Mouse (Mus musculus): ENCODE results near the gene Clec1a. TPM values are rescaled to one million over a fixed set of nuclear protein-coding genes. Genes with fewer than 3 reads are reported as not detected.
A peak's percentile ranks its signal among the peaks of the same experiment; 100 is the strongest.

The Clec1a gene
- polyA plus RNA-seq, 1 experiment from 2014 or later = 0.92 TPM

DNA sequence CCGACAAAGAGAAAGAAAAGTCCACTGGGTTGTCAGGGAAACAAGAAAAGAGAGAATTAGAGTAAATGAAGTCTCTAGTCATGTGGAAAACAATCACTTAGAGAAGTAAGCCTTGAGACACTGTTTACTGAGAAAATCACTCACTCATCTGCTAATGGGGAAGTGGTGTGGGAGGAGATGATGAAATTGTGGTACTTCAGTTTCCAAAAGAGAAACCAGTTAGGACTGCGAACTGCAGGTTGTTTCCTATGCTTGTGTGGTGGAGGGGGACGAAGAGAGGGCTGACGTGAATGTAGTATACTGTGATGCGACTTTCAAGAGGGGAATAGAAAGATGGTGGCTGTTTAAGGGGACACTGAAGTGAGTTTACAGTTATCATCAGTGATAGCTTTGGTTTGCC, 17.6 kb downstream of the Clec1a start:
- no peak overlapping the region for H3K4me2 ChIP-seq (replicated peaks)
- H3K36me3 ChIP-seq = no peaks in the 10 kb centered on the region
- no peak overlapping the region for H3K27ac ChIP-seq (replicated peaks)
- H3K9me3 ChIP-seq = no peaks in the 10 kb centered on the region
- H3K27me3 ChIP-seq = no peaks in the 10 kb centered on the region
- WGBS = 37% methylated on average over 5 of the region's 5 CpGs
- H3K9ac ChIP-seq (replicated peaks) = no peak overlapping the region
- H3K4me3 ChIP-seq = no peak overlapping the region
- H3K4me1 ChIP-seq = no peaks in the 10 kb centered on the region
- no peak for ATAC-seq (replicated peaks)

DNA sequence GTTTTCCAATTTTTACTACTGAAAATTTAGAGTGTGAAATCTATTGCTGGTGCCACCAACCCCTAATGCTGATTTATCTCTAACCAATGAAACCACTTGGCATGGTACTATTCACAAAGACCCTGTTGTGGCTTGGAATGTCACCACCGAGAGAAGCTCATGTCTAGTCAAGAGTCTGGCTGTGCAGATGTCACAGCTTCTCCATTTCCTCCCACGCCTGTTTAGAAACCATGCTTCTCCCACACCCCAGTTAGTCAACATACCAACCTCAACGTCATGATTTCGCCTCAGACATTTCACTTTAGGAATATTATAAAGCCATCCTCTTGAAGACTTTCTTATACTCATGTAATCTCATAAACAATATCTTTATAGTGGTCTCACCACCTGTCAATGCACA, 24.5 kb downstream of the Clec1a start:
- no peaks in the 10 kb centered on the region; the same call in 1 of the 2 replicates for H3K4me1 ChIP-seq
- no peak overlapping the region for H3K9ac ChIP-seq (replicated peaks)
- H3K9me3 ChIP-seq = no peaks in the 10 kb centered on the region
- no peaks in the 10 kb centered on the region for H3K36me3 ChIP-seq
- H3K27me3 ChIP-seq = no peaks in the 10 kb centered on the region
- no peak for ATAC-seq (replicated peaks)
- WGBS = 87% methylated on average over 4 of the region's 4 CpGs
- no peak overlapping the region for H3K27ac ChIP-seq (replicated peaks)
- H3K4me2 ChIP-seq (replicated peaks) = no peak overlapping the region
- no peak overlapping the region for H3K4me3 ChIP-seq

DNA sequence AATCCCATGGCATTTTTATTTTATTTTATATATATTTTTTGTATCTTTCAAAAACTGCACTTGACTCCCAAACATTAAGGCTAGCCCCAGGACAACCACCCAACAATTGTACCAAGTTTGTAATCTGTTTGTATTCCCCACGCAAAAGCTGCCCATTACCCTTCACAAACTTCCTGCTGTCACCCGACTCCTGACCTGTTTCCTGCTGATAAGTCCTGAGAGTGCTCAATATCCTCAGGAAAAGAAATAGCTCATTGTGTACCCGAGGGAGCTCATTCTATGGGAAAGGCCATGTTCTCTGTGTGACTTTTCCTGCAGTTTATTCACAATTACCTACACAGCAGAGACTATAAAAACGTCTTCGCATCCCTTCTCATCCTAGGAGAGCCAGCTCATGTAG, 26.0 kb downstream of the Clec1a start:
- H3K36me3 ChIP-seq = no peaks in the 10 kb centered on the region
- no peak overlapping the region for H3K9ac ChIP-seq (replicated peaks)
- H3K27ac ChIP-seq (replicated peaks) = no peak overlapping the region
- WGBS = 34% methylated on average over 5 of the region's 5 CpGs
- H3K4me2 ChIP-seq (replicated peaks) = no peak overlapping the region
- H3K27me3 ChIP-seq = no peaks in the 10 kb centered on the region
- no peaks in the 10 kb centered on the region; the same call in 1 of the 2 replicates for H3K4me1 ChIP-seq
- H3K4me3 ChIP-seq = no peak overlapping the region
- ATAC-seq (replicated peaks) = no peak
- no peaks in the 10 kb centered on the region for H3K9me3 ChIP-seq

DNA sequence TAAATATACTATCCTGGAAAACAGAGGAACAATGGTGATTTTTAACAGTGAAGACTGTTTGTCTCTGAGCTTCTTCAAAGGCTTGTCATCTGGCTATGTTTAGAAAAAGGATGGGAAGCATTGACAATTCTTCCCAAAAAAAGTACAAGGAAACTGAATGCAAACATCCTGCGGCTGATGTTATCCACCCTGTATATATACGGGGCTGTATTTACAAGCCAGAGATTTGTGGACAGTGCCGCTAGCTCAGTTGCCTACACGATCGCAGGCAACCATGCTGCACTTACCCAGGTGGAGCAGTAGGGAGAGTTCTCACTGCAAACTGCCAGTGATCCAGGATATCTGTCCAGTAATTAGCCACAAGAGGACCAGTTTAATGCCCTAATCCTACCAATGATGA, 26.6 kb downstream of the Clec1a start:
- H3K36me3 ChIP-seq = no peaks in the 10 kb centered on the region
- H3K4me3 ChIP-seq = no peak overlapping the region
- no peak for ATAC-seq (replicated peaks)
- no peaks in the 10 kb centered on the region; the same call in 1 of the 2 replicates for H3K4me1 ChIP-seq
- H3K27ac ChIP-seq (replicated peaks) = no peak overlapping the region
- no peaks in the 10 kb centered on the region for H3K27me3 ChIP-seq
- no peaks in the 10 kb centered on the region for H3K9me3 ChIP-seq
- 79% methylated on average over 5 of the region's 5 CpGs for WGBS
- H3K4me2 ChIP-seq (replicated peaks) = no peak overlapping the region
- no peak overlapping the region for H3K9ac ChIP-seq (replicated peaks)

DNA sequence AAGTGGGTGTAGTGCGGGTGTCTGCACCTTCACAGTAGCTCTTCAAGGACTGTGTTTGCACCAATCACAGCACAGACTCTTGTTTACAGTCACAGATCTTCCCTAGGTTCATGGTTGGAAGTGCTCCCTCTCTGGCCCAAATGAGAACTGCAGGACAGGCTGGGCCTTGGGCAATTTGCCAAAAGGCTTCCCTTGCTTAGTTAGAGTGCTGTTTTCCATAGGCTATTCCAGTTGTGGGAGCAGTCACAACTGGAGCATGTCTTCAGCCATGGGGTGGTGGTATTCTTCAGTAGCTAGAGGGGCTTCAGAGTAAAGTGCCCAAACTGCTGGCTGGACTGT, 28.1 kb downstream of the Clec1a start:
- H3K9me3 ChIP-seq = no peaks in the 10 kb centered on the region
- no peaks in the 10 kb centered on the region for H3K27me3 ChIP-seq
- no peaks in the 10 kb centered on the region for H3K36me3 ChIP-seq
- 13% methylated on average over 1 of the region's 1 CpGs for WGBS
- H3K4me1 ChIP-seq = no peaks in the 10 kb centered on the region; the same call in 1 of the 2 replicates
- H3K4me2 ChIP-seq (replicated peaks) = no peak overlapping the region
- H3K9ac ChIP-seq (replicated peaks) = no peak overlapping the region
- no peak overlapping the region for H3K27ac ChIP-seq (replicated peaks)
- H3K4me3 ChIP-seq = no peak overlapping the region
- ATAC-seq (replicated peaks) = peak; percentile 91

DNA sequence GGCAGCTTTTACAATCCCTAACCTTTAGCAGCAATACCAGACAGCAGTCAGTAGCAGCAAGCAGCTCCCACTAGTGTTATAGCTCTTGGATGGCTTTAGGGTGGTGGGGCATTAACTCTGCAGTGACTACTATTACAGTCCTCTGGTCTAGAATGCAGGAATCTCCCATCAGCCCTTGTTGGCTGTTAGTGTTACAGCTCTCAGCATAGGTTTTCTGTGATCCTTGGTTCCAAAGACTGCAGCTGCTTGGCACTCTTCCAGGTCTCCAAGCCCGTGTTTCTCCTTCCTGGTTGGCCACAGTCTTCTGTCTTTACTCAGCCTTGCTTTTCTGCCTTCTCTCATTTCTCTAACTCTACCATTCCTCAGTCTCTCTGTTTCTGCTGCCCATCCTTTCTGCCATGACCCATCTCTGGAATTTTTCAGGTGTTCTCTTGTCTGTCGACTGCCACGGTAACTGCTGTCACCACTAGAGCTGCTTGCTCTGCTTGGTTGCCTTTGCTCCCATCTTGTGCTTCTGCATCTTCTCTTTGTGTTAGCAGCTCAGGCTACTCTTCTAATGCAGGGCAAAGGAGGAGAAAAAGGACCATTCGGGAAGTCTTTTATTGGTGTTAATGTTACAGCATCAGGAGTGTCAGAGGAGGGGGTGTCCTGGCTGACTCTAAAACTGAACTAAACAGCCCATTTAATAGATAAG, 28.6 kb downstream of the Clec1a start:
- Histone ChIP-seq H3K4me2 (replicated peaks) (no peak overlapping the region), H3K4me3 (no peak overlapping the region), H3K27ac (replicated peaks) (no peak overlapping the region), H3K27me3 (no peaks in the 10 kb centered on the region), H3K9me3 (no peaks in the 10 kb centered on the region), H3K9ac (replicated peaks) (no peak overlapping the region), H3K36me3 (no peaks in the 10 kb centered on the region), H3K4me1 (no peaks in the 10 kb centered on the region; the same call in 1 of the 2 replicates)
- peak; percentile 33 for ATAC-seq (replicated peaks)
- WGBS = 66% methylated on average over 4 of the region's 4 CpGs

DNA sequence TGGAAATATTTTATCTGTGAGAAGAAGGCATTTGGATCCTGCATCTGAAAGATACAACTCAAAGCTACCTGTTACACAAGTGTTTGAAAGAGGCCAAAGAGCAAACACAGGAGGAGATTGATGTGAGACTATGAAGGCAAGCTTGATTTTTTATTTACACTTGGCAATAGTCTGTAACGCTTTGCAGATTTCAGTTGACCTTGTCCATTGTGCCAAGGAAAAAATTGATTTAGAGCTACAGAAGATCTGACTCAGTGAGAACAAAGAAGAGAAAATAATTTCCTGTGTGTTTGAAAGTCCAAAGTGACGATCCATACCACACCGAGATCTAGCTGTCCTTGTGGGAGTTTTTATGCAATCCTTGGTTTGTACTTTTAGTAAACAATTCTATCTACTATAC, 29.5 kb downstream of the Clec1a start:
- no peaks in the 10 kb centered on the region for H3K9me3 ChIP-seq
- no peaks in the 10 kb centered on the region for H3K36me3 ChIP-seq
- H3K4me3 ChIP-seq = no peak overlapping the region
- ATAC-seq (replicated peaks) = no peak
- no peak overlapping the region for H3K4me2 ChIP-seq (replicated peaks)
- H3K27me3 ChIP-seq = no peaks in the 10 kb centered on the region
- no peaks in the 10 kb centered on the region; the same call in 1 of the 2 replicates for H3K4me1 ChIP-seq
- WGBS = 90% methylated on average over 3 of the region's 3 CpGs
- H3K9ac ChIP-seq (replicated peaks) = no peak overlapping the region
- no peak overlapping the region for H3K27ac ChIP-seq (replicated peaks)

DNA sequence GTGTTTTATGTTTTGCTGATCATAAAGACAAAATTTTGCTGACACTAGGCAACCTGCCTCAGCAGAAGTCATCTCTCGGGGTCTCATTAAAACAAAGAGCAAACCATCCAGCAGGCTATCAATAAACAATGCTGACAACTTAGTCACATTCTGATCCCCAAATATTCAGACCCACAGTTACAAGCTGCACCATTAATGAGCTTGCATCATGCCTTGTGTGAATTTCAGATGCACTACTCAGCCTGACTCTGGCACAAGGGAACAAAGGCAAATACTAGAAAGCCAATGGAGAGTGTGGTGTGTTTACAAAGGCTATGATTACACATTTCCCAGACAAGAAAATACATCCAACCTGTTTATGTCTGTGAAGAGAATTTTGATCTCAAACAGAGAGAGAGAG, 37.6 kb downstream of the Clec1a start:
- ATAC-seq (replicated peaks) = no peak
- H3K9ac ChIP-seq (replicated peaks) = no peak overlapping the region
- H3K4me2 ChIP-seq (replicated peaks) = no peak overlapping the region
- H3K4me1 ChIP-seq = no peaks in the 10 kb centered on the region
- no peaks in the 10 kb centered on the region for H3K9me3 ChIP-seq
- H3K27ac ChIP-seq (replicated peaks) = no peak overlapping the region
- H3K27me3 ChIP-seq = no peaks in the 10 kb centered on the region
- H3K36me3 ChIP-seq = no peaks in the 10 kb centered on the region
- WGBS = 82% methylated on average over 1 of the region's 1 CpGs
- no peak overlapping the region for H3K4me3 ChIP-seq

DNA sequence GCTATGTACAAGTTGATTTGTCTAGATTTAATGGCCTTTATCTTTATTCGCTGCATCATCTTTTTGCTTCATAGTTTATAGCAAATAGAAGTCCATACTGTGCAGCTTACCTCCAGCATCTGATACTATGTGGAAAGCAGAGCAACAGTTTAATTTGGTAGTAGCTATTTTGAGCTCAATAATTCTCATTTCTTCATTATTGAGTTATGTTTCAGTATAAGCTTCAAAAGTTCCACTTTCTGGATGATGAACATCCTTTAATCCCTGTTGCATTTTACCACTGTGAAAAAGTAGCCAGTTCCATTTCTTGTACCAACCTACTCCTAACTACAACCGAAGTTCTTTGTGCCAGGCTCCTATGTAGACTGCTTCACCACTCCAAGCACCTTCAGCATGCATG, 43.2 kb downstream of the Clec1a start, which contains the start of gene Clec9a:
TSS of gene Clec9a (plus strand) at position 301 of the 400 bp plus-strand sequence.
- ATAC-seq (replicated peaks) = no peak
- Histone ChIP-seq H3K9me3 (no peaks in the 10 kb centered on the region), H3K4me1 (no peaks in the 10 kb centered on the region), H3K9ac (replicated peaks) (no peak within 1 kb of the TSS), H3K36me3 (no peaks in the 10 kb centered on the region), H3K27me3 (no peaks in the 10 kb centered on the region), H3K4me3 (no peak within 1 kb of the TSS), H3K4me2 (replicated peaks) (no peak within 1 kb of the TSS), H3K27ac (replicated peaks) (no peak within 1 kb of the TSS)
- WGBS = 84% methylated on average over 2 of the region's 2 CpGs

DNA sequence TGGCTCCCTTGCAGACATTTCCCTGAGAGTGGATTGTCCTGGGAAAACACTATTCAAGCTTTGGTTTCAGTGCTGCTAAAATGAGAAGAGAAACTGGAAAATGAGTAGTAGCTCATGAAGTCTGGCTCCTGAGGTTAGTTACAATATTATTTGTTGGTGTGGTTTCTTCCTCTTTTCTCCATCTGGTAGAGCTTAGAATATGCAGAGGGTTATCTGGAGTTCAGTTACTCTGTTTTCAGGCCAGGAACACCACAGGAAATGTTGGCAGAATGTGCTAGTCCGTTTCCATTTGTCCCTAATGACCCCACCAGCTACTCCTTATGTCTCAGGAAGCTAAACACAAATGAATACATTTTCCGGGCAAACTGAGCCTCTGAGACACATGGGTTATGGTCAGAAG, 44.5 kb downstream of the Clec1a start:
- Histone ChIP-seq H3K9ac (replicated peaks) (no peak overlapping the region), H3K9me3 (no peaks in the 10 kb centered on the region), H3K27me3 (no peaks in the 10 kb centered on the region), H3K36me3 (no peaks in the 10 kb centered on the region), H3K4me2 (replicated peaks) (no peak overlapping the region), H3K4me1 (no peaks in the 10 kb centered on the region), H3K27ac (replicated peaks) (no peak overlapping the region), H3K4me3 (no peak overlapping the region)
- WGBS = 43% methylated on average over 2 of the region's 2 CpGs
- ATAC-seq (replicated peaks) = no peak

DNA sequence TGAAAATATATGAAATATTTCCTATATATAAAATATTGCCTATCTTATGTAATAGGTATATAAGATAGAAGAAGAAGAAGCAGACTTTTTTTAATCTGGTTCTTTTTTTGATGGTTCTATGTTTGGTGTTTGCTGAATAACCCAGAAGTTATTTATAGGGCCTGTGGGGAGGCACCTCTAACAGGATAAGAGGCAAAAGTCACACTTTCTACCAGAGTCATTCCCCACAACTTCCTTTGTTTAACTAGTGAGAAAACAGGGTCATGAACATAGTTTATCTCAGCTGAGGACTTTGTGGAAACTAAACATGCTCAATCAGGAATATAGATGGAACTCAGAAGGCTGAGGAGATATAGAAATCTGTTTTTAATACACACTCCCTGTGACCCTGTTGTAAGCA, 45.8 kb downstream of the Clec1a start:
- H3K4me3 ChIP-seq = no peak overlapping the region
- no peaks in the 10 kb centered on the region for H3K36me3 ChIP-seq
- no peaks in the 10 kb centered on the region for H3K9me3 ChIP-seq
- H3K4me2 ChIP-seq (replicated peaks) = no peak overlapping the region
- no peaks in the 10 kb centered on the region for H3K4me1 ChIP-seq
- no peak for ATAC-seq (replicated peaks)
- H3K27ac ChIP-seq (replicated peaks) = no peak overlapping the region
- no peak overlapping the region for H3K9ac ChIP-seq (replicated peaks)
- H3K27me3 ChIP-seq = no peaks in the 10 kb centered on the region

DNA sequence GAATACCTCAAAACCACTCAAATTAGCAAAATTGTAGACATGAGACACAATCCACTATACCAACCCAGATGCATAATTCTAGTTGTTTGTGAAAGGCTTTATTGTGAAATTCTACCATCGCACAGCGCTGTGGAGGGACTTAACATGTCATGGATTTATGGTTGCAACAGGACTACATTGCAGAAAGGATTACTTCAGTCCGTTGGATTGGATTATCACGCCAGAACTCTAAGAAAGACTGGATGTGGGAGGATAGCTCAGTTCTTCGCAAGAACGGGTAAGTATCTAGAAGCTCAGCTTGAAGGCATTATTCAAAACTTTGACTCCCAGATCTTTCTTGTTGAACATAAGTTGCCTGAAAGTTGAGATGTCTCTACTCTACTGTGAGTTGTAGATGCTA, 48.4 kb downstream of the Clec1a start:
- ATAC-seq (replicated peaks) = no peak
- Histone ChIP-seq H3K9me3 (no peaks in the 10 kb centered on the region), H3K36me3 (no peaks in the 10 kb centered on the region), H3K9ac (replicated peaks) (no peak overlapping the region), H3K27ac (replicated peaks) (no peak overlapping the region), H3K4me1 (no peaks in the 10 kb centered on the region), H3K27me3 (no peaks in the 10 kb centered on the region), H3K4me3 (no peak overlapping the region), H3K4me2 (replicated peaks) (no peak overlapping the region)
- 78% methylated on average over 6 of the region's 6 CpGs for WGBS

DNA sequence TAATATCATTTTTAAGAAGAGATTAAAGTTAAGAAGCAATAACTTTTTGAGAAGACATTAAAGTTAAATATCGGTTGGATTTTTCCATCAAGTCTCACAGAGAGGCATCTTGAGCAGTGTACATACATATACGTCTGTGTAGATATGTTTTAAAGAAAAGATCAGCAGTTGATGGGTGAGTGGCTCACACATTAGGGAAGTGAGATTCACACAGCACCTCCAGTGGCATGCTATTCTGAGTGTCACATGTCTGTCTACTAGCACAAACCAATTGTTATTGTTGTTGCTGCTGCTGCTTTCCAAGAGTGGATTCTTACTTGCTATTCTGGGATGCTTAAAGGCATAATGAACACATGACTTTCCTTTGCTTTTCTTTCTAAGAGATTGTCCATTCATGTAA, 49.4 kb downstream of the Clec1a start:
- no peak overlapping the region for H3K9ac ChIP-seq (replicated peaks)
- H3K27ac ChIP-seq (replicated peaks) = no peak overlapping the region
- no peak overlapping the region for H3K4me3 ChIP-seq
- 95% methylated on average over 2 of the region's 2 CpGs for WGBS
- no peaks in the 10 kb centered on the region for H3K4me1 ChIP-seq
- H3K36me3 ChIP-seq = no peaks in the 10 kb centered on the region
- no peak for ATAC-seq (replicated peaks)
- no peaks in the 10 kb centered on the region for H3K27me3 ChIP-seq
- no peak overlapping the region for H3K4me2 ChIP-seq (replicated peaks)
- H3K9me3 ChIP-seq = no peaks in the 10 kb centered on the region
